Mouse (Mus musculus): ENCODE results near the gene Golt1b.

GRCm38 (mm10) chr6:142365742-142366472 lies 21.1 kb upstream of the Golt1b start:
- TF ChIP-seq CTCF (IDR thresholded peaks at IDR 0.05; ENCODE audit: low read depth) (no peak), EP300 (IDR thresholded peaks at IDR 0.05; ENCODE audit: low read depth) (no peak)
